Comparison of ENCODE assay signal across 8 mouse cellular contexts in genomic region chr5:20950855-20951650, GRCm38 (mm10). TPM values are rescaled to one million over a fixed set of nuclear protein-coding genes. Genes with fewer than 3 reads are reported as not detected.
DNase-seq lines count a peak whose midpoint lies in the region; ATAC-seq and TF ChIP-seq lines count a peak whose summit lies in the region.

No protein-coding gene starts in this region.

- no peaks in the 10 kb centered on the region for H3K27me3 ChIP-seq in ES-Bruce4 (ENCODE audit: control insufficient read depth, insufficient read depth, low read length, poor library complexity, severe bottlenecking)
- no peaks in the 10 kb centered on the region for H3K27me3 ChIP-seq in forebrain, embryonic 14.5 days (replicated peaks; ENCODE audit: control insufficient read depth, insufficient read depth, low read length)

- no peak for TF ChIP-seq POLR2A in ES-Bruce4 (IDR thresholded peaks at IDR 0.05; ENCODE audit: insufficient read depth, low read length)

- DNase-seq in adrenal gland, postnatal 10 days: peak; percentile 73
- peak; percentile 60 for DNase-seq in forebrain, embryonic 14.5 days (ENCODE audit: low spot score)
- peak; percentile 28 for DNase-seq in heart, postnatal 25 days (ENCODE audit: low spot score)
- DNase-seq in layer of hippocampus, postnatal 14 days (ENCODE audit: low spot score in 2 of 2): peak; percentile 49 to 51
- peak; percentile 73 to 75 for DNase-seq in lung, postnatal 4 days
- DNase-seq in right cerebral cortex, adult 18-20 months: peak; percentile 65

- H3K27ac ChIP-seq in ES-Bruce4 (ENCODE audit: insufficient read depth, low read length): peak overlapping the region; percentile 24; the same call in 1 of the 2 replicates
- H3K27ac ChIP-seq in forebrain, embryonic 14.5 days (ENCODE audit: low read depth, low read length): peak overlapping the region; percentile 99

- TF ChIP-seq EP300 in ES-Bruce4 (IDR thresholded peaks at IDR 0.05; ENCODE audit: insufficient read depth, low read depth, low read length): no peak

- peaks cover 4% of the 10 kb centered on the region for H3K4me1 ChIP-seq in ES-Bruce4 (ENCODE audit: control insufficient read depth, insufficient read depth, low read length)
- H3K4me1 ChIP-seq in forebrain, embryonic 14.5 days (ENCODE audit: control insufficient read depth, insufficient read depth, low read length): peaks cover 14% of the 10 kb centered on the region

- H3K9me3 ChIP-seq in ES-Bruce4 (replicated peaks; ENCODE audit: control insufficient read depth, insufficient read depth, low read length, poor library complexity, severe bottlenecking): no peaks in the 10 kb centered on the region
- no peaks in the 10 kb centered on the region for H3K9me3 ChIP-seq in forebrain, embryonic 14.5 days (replicated peaks; ENCODE audit: control insufficient read depth, low read length)

- peak overlapping the region; percentile 88 for H3K9ac ChIP-seq in ES-Bruce4 (ENCODE audit: low read depth, poor library complexity, severe bottlenecking)
- H3K9ac ChIP-seq in forebrain, embryonic 14.5 days (ENCODE audit: low read length): peak overlapping the region; percentile 94

- ATAC-seq in forebrain, embryonic 14.5 days: peak; percentile 78
- ATAC-seq in megakaryocyte-erythroid progenitor cell, adult 5-6 weeks (replicated peaks; ENCODE audit: low FRiP score, low TSS enrichment, poor library complexity, severe bottlenecking): no peak

- no peaks in the 10 kb centered on the region for H3K36me3 ChIP-seq in ES-Bruce4 (ENCODE audit: control insufficient read depth, insufficient read depth, low read length, poor library complexity, severe bottlenecking)
- H3K36me3 ChIP-seq in forebrain, embryonic 14.5 days (ENCODE audit: control insufficient read depth, insufficient read depth, low read length): no peaks in the 10 kb centered on the region

- WGBS in forebrain, embryonic 14.5 days: under 1% methylated on average over 71 of the region's 88 CpGs

- peak overlapping the region; percentile 89 for H3K4me3 ChIP-seq in ES-Bruce4 (ENCODE audit: low read depth, low read length)
- H3K4me3 ChIP-seq in forebrain, embryonic 14.5 days (ENCODE audit: low read depth, low read length): peak overlapping the region; percentile 96

- intact Hi-C loops in heart, postnatal 25 days (cut with DNase I): loop anchor here (5.0 kb wide), 3 partner anchors 34 to 106 kb away; partner anchors contain the start of genes Phtf2, Ptpn12 and Tmem60

- peak overlapping the region; percentile 71 for H3K4me2 ChIP-seq in forebrain, embryonic 14.5 days (ENCODE audit: low read length)

- TF ChIP-seq CTCF in ES-Bruce4 (IDR thresholded peaks at IDR 0.05; ENCODE audit: low read depth, low read length): no peak

RNA-seq across cellular contexts. Expression of gene Rsbn1l, which starts 5.1 kb away (rescaled TPM):
- 33.5 and 36.7 TPM in 2 replicates for polyA plus RNA-seq in ES-Bruce4 (2011; ENCODE audit: insufficient read depth, insufficient read length, low read depth, missing spikeins)
- 10 to 100 TPM; 11.2 to 15.7 TPM for total RNA-seq in adrenal gland, postnatal 10 days (2021)
- polyA plus RNA-seq in forebrain, embryonic 14.5 days (2014; fragmentation: Nextera tagmentation; extraction: Ambion mirVana): 5.3 TPM in 2 replicates
- 10 to 100 TPM; 13.2 to 14.0 TPM for total RNA-seq in heart, postnatal 25 days (2021)
- total RNA-seq in layer of hippocampus, postnatal 14 days (2021): 10 to 100 TPM; 13.9 to 15.5 TPM
- 30.6 and 43.0 TPM in 2 replicates for total RNA-seq in megakaryocyte-erythroid progenitor cell, adult 5-6 weeks (2014; fragmentation: Nextera tagmentation)
- 26.7 and 33.0 TPM in 2 replicates for total RNA-seq in megakaryocyte-erythroid progenitor cell, adult 5-6 weeks (2017)
